Mouse (Mus musculus) liver, embryonic 14.5 days (tissue): ENCODE data around the gene Cnnm2.

Experiments used
- CTCF ChIP-seq: IDR thresholded peaks from 2 replicates; pipeline ENCODE4 v1.5.1; 2016; ENCODE audit warnings: antibody characterized with exemption, low read depth, control low read depth
- EP300 ChIP-seq: IDR thresholded peaks from 2 replicates; pipeline ENCODE4 v1.6.1; 2016; ENCODE audit warnings: antibody characterized with exemption, low read depth

DNA sequence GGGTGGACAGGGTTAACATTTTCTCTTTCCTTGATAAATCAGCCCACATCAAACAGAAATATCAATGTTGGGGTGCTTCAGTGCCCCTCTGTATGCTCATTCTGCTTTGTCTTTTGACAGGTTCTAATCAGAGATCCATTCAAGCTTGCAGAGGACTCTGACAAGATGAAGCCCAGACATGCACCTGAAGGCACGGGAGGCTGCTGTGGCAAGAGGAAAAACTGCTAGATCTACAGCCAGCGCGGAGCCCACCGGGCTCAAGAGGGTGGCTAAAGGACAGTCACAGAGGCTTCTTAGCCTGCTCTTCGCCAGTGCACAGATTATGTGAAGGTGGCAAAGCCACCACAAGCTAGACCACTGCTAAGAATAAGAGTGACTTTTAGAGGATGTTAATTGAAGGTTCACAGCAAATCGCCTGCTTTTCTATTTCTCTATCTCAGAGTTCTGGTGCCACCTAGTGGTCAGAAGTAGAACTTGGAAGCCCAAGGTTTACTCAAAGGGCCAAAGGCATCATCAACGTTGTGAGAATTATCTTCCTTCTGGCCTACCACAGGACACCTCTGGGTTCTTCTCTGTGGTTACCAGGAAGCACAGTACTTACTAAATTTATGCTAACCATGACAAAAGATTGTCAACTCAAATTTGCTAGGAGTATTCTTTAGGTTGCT, 20.9 kb upstream of the Cnnm2 start:
- peak; percentile 84 for TF ChIP-seq CTCF
- no peak for TF ChIP-seq EP300
